Mouse (Mus musculus) spleen, adult 2 months (tissue): ENCODE data around the gene Wscd2.

Experiments used
- CTCF ChIP-seq: fragments of 200-500 bp; IDR thresholded peaks from 2 replicates; pipeline ENCODE4 v1.5.1; 2011; ENCODE audit warnings: mild to moderate bottlenecking, inconsistent platforms; ENCODE audit not compliant: insufficient read depth, insufficient read length, insufficient replicate concordance; ENCODE audit errors: extremely low read depth
- POLR2A ChIP-seq: fragments of 200-500 bp; IDR thresholded peaks from 2 replicates; pipeline ENCODE4 v1.6.1; 2011; ENCODE audit warnings: low read depth, low read length, inconsistent platforms

- TF ChIP-seq POLR2A (no peak), CTCF (no peak)
Observed at GRCm38 (mm10) chr5:113491988-113492387, 1.9 kb downstream of the Wscd2 start.
